Mouse (Mus musculus) lung, embryonic 16.5 days (tissue): Measurements from ENCODE around the gene Hsd17b6. TPM values are rescaled to one million over a fixed set of nuclear protein-coding genes. Genes with fewer than 3 reads are reported as not detected.
A peak's percentile ranks its signal among the peaks of the same experiment; 100 is the strongest.

Experiments
- ATAC-seq: fragments of 200-750 bp; cut with Nextera tagmentation; 2 replicates; pipeline ENCODE4 v1.8.0; 2017; ENCODE audit warnings: low read depth, mild to moderate bottlenecking, moderate library complexity
- H3K27ac ChIP-seq: fragments of 300-500 bp; sonication (generic); 2 replicates; pipeline ENCODE4 v1.5.1; 2014; ENCODE audit warnings: mild to moderate bottlenecking, control low read depth, low read length
- H3K27me3 ChIP-seq: fragments of 300-500 bp; sonication (generic); 2 replicates; pipeline ENCODE4 v1.6.1; 2014; ENCODE audit warnings: low read depth, low read length, mixed read lengths; ENCODE audit not compliant: control insufficient read depth, insufficient read depth
- H3K36me3 ChIP-seq: fragments of 300-500 bp; sonication (generic); 2 replicates; pipeline ENCODE4 v1.6.1; 2014; ENCODE audit warnings: low read length; ENCODE audit not compliant: control insufficient read depth, insufficient read depth
- H3K4me1 ChIP-seq: fragments of 300-500 bp; sonication (generic); replicated peaks from 2 replicates; pipeline ENCODE4 v1.6.1; 2014; ENCODE audit warnings: low read length, mixed read lengths; ENCODE audit not compliant: control insufficient read depth, insufficient read depth
- H3K4me2 ChIP-seq: fragments of 300-500 bp; sonication (generic); 2 replicates; pipeline ENCODE4 v1.6.1; 2014; ENCODE audit warnings: low read depth, low read length, control low read depth
- H3K4me3 ChIP-seq: fragments of 300-500 bp; sonication (generic); 2 replicates; pipeline ENCODE4 v1.5.1; 2014; ENCODE audit warnings: mild to moderate bottlenecking, low read length, control low read depth
- H3K9ac ChIP-seq: fragments of 300-500 bp; sonication (generic); 2 replicates; pipeline ENCODE4 v1.6.1; 2014; ENCODE audit warnings: low read length, control low read depth
- H3K9me3 ChIP-seq: fragments of 300-500 bp; sonication (generic); 2 replicates; pipeline ENCODE4 v1.6.1; 2016; ENCODE audit warnings: low read length; ENCODE audit not compliant: control insufficient read depth
- WGBS: fragments of 180-500 bp; shearing (Covaris S2); extraction: QIAGEN DNeasy Blood & Tissue Kit; methylation state at CpG from one replicate; pipeline ENCODE4 v1.1.7; 2014; 5-methylcytosine and 5-hydroxymethylcytosine counted together
- polyA plus RNA-seq: library from polyadenylated mRNA; unstranded; fragments of >200 nt; fragmentation: Nextera tagmentation; extraction: Ambion mirVana; gene quantifications from 2 replicates; pipeline ENCODE4 v1.2.1, GENCODE M21; 2015

Hsd17b6 gene
- polyA plus RNA-seq, 1 experiment from 2014 or later = not detected

- peaks cover 43% of the 10 kb centered on the region for H3K36me3 ChIP-seq
- no peak overlapping the region for H3K9ac ChIP-seq
- WGBS = 75% methylated on average over 4 of the region's 4 CpGs
These were observed 34.2 kb upstream of the Hsd17b6 start for GRCm38 (mm10) chr10:128041636-128042035.

GRCm38 (mm10) chr10:128040293-128040692, 32.9 kb upstream of the Hsd17b6 start:
- ATAC-seq = no peak
- Histone ChIP-seq H3K4me3 (no peak overlapping the region), H3K4me1 (peaks cover 10% of the 10 kb centered on the region), H3K9ac (no peak overlapping the region), H3K9me3 (no peaks in the 10 kb centered on the region), H3K27ac (no peak overlapping the region), H3K36me3 (peaks cover 30% of the 10 kb centered on the region), H3K4me2 (no peak overlapping the region), H3K27me3 (no peaks in the 10 kb centered on the region)
- 84% methylated on average over 5 of the region's 5 CpGs for WGBS

More at GRCm38 (mm10) chr10:128041636-128042035, 34.2 kb upstream of the Hsd17b6 start:
- Histone ChIP-seq H3K4me1 (peaks cover 10% of the 10 kb centered on the region), H3K9me3 (no peaks in the 10 kb centered on the region), H3K27ac (no peak overlapping the region), H3K4me3 (no peak overlapping the region), H3K27me3 (no peaks in the 10 kb centered on the region), H3K4me2 (no peak overlapping the region)
- no peak for ATAC-seq

GRCm38 (mm10) chr10:128039858-128040257, 32.4 kb upstream of the Hsd17b6 start:
- H3K36me3 ChIP-seq = peaks cover 27% of the 10 kb centered on the region
- ATAC-seq = no peak
- no peaks in the 10 kb centered on the region for H3K9me3 ChIP-seq
- 64% methylated on average over 3 of the region's 3 CpGs for WGBS
- no peak overlapping the region for H3K9ac ChIP-seq
- no peak overlapping the region for H3K4me3 ChIP-seq
- H3K4me1 ChIP-seq = peaks cover 10% of the 10 kb centered on the region
- no peak overlapping the region for H3K27ac ChIP-seq
- no peaks in the 10 kb centered on the region for H3K27me3 ChIP-seq
- H3K4me2 ChIP-seq = no peak overlapping the region

DNA sequence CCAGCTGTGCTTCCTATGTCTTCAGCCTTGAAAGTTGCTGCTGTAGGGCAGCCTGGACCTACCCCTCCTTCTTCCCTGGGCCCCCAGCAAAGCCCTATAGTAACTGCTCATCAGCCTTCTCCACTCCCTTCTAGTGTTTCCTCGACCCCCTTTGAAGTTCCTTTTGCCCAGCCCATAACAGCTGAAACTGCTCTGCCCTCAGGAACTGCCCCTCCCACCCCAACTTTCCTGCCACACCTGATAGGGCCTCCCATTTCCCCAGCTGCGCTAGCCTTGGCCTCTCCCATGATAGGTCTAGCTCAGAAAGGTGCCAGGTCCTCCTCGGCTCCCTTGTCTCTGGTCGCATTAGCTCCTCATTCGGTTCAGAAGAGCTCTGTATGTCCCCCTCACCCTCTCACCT, 31.8 kb upstream of the Hsd17b6 start:
- Histone ChIP-seq H3K4me2 (no peak overlapping the region), H3K27me3 (no peaks in the 10 kb centered on the region), H3K9me3 (no peaks in the 10 kb centered on the region), H3K9ac (no peak overlapping the region), H3K36me3 (peaks cover 22% of the 10 kb centered on the region), H3K4me1 (peaks cover 13% of the 10 kb centered on the region), H3K27ac (no peak overlapping the region), H3K4me3 (no peak overlapping the region)
- ATAC-seq = no peak
- WGBS = 41% methylated on average over 5 of the region's 5 CpGs

GRCm38 (mm10) chr10:128037921-128038320, 30.5 kb upstream of the Hsd17b6 start:
- no peak overlapping the region for H3K27ac ChIP-seq
- H3K9ac ChIP-seq = no peak overlapping the region
- H3K4me3 ChIP-seq = no peak overlapping the region
- no peaks in the 10 kb centered on the region for H3K9me3 ChIP-seq
- peaks cover 10% of the 10 kb centered on the region for H3K4me1 ChIP-seq
- whole genome bisulfite sequencing = 65% methylated on average over 3 of the region's 3 CpGs
- H3K4me2 ChIP-seq = no peak overlapping the region
- no peaks in the 10 kb centered on the region for H3K27me3 ChIP-seq
- H3K36me3 ChIP-seq = peaks cover 17% of the 10 kb centered on the region
- ATAC-seq = no peak

DNA sequence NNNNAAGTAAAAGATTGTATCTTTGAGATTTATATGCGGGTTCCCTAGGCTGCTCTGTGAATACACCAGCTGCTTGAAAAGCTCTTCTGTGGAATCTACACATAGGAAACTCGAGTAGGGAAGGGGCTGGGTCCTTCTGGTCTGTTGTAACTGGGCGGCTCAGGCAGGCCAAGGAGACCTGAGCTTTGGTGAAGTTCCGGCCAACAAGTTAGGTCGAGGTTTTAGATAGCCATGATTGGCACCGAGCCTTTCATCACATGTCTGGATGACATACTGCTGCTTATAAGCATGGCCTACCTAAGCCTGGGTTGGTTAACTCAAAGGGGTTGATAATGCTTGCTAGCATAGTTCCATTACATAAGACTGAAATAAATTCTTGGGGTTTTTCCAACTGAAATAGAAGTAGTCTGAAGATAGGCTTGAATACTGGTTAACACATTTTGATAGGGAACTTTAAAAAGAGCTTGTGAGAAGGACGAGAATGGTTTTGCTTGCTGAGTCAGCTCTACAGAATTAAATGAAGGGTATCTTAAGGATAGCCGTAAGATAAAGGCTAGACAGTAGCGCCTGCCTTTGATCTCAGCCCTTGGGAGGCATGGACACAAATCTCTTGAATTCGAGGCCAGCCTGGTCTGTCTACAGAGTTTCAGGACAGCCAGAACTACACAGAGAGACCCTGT, 29.5 kb upstream of the Hsd17b6 start:
- Histone ChIP-seq H3K36me3 (peaks cover 17% of the 10 kb centered on the region), H3K4me2 (peak overlapping the region; percentile 82), H3K27me3 (no peaks in the 10 kb centered on the region), H3K9me3 (no peaks in the 10 kb centered on the region), H3K4me1 (peaks cover 10% of the 10 kb centered on the region), H3K27ac (peak overlapping the region; percentile 96), H3K9ac (peak overlapping the region; percentile 100), H3K4me3 (peak overlapping the region; percentile 83)
- peak; percentile 13; the same call in 1 of the 2 replicates for ATAC-seq
- 2% methylated on average over 10 of the region's 10 CpGs for WGBS

DNA sequence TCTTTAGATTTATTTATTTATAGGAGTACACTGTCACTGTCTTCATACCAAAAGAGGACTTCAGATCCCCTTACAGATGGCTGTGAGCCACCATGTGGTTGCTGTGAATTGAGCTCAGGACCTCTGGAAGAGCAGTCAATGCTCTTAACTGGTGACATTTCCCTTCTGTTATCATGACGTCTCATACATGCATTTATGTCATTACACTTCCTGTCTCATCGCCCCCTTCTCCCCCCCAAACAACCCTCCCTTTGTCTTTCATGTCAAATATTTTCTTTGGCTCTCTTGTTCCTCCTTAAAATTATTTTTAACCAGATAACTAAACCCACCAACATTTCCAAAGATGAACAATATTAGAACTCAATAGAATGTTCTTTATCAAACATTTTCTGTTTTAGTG, 23.4 kb upstream of the Hsd17b6 start:
- ATAC-seq = no peak
- H3K27me3 ChIP-seq = no peaks in the 10 kb centered on the region
- H3K4me1 ChIP-seq = peaks cover 3% of the 10 kb centered on the region; the same call in 1 of the 2 replicates
- H3K9me3 ChIP-seq = no peaks in the 10 kb centered on the region
- no peak overlapping the region for H3K27ac ChIP-seq
- peaks cover 16% of the 10 kb centered on the region for H3K36me3 ChIP-seq
- WGBS = 47% methylated on average over 2 of the region's 2 CpGs
- H3K4me2 ChIP-seq = no peak overlapping the region
- no peak overlapping the region for H3K9ac ChIP-seq
- no peak overlapping the region for H3K4me3 ChIP-seq

- H3K36me3 ChIP-seq = peaks cover 22% of the 10 kb centered on the region
- H3K9me3 ChIP-seq = no peaks in the 10 kb centered on the region
- peaks cover 3% of the 10 kb centered on the region; the same call in 1 of the 2 replicates for H3K4me1 ChIP-seq
- H3K27ac ChIP-seq = no peak overlapping the region
- no peak overlapping the region for H3K4me3 ChIP-seq
- WGBS = 90% methylated on average over 7 of the region's 7 CpGs
- ATAC-seq = no peak
- no peak overlapping the region for H3K4me2 ChIP-seq
- no peak overlapping the region for H3K9ac ChIP-seq
- H3K27me3 ChIP-seq = no peaks in the 10 kb centered on the region
These were observed 22.5 kb upstream of the Hsd17b6 start for GRCm38 (mm10) chr10:128029931-128030330.

- Histone ChIP-seq H3K27ac (no peak overlapping the region), H3K4me3 (no peak overlapping the region), H3K9ac (no peak overlapping the region), H3K4me2 (no peak overlapping the region), H3K9me3 (no peaks in the 10 kb centered on the region), H3K36me3 (peaks cover 40% of the 10 kb centered on the region), H3K4me1 (no peaks in the 10 kb centered on the region), H3K27me3 (no peaks in the 10 kb centered on the region)
- ATAC-seq = no peak
- 90% methylated on average over 10 of the region's 10 CpGs for WGBS
These were observed 16.1 kb upstream of the Hsd17b6 start for GRCm38 (mm10) chr10:128023496-128023895.
